Mouse (Mus musculus): ENCODE measurements around the gene Fam129a. TPM values are rescaled to one million over a fixed set of nuclear protein-coding genes. Genes with fewer than 3 reads are reported as not detected.

Gene Fam129a
- total and polyA plus RNA-seq, 3 experiments: 27.8 to 48.3 (median 37.0) TPM

DNA sequence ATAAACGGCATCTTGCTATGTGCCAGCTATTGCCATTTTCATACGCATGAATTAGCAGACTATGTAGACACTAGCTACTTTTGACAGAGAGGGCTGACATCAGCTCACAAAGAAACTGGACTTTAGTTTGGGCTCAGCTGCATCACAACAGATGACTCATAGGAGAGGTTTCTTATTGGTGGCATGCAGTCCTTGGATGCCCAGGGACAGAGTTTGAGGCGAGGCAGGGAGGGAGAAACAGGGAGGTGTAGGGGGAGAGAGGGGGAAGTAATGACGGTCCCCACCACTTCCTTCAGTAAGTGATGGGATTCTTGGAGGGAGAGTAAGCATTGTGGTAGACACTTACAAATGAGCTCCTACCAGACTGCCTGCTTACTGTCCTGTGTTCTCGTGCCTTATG, 118.0 kb downstream of the Fam129a start:
- H3K4me3 ChIP-seq (replicated peaks in 1 of 3; ENCODE audit: low read depth in 2 of 3, low read length in 2 of 3, poor library complexity in 1 of 3): no peak overlapping the region
- H3K4me1 ChIP-seq (ENCODE audit: control insufficient read depth in 1 of 2, insufficient read depth in 2 of 2): peaks cover 15 to 44% of the 10 kb centered on the region in 2 experiments
- H3K9ac ChIP-seq (ENCODE audit: insufficient read depth, low read depth): no peak overlapping the region
- no peak overlapping the region for H3K4me2 ChIP-seq (ENCODE audit: insufficient read depth, low read depth, poor library complexity, severe bottlenecking)
- dilution Hi-C loops (cut with MboI; ENCODE audit: extremely low pct_ligation_motif_present, extremely low pct_unique_long_range_greater_than_20kb, low sequenced_read_pairs): no loop called here
- no peaks in the 10 kb centered on the region for H3K27me3 ChIP-seq (replicated peaks)
- no peaks in the 10 kb centered on the region for H3K79me2 ChIP-seq (replicated peaks; ENCODE audit: control insufficient read depth, extremely low read depth, insufficient read depth, poor library complexity, severe bottlenecking)
- no peak for DNase-seq (ENCODE audit: extremely low read depth)
- H3K27ac ChIP-seq (ENCODE audit: insufficient read depth, low read depth): peak overlapping the region; percentile 21; the same call in 1 of the 2 replicates
- peaks cover 16 to 38% of the 10 kb centered on the region in 2 experiments for H3K36me3 ChIP-seq (replicated peaks in 1 of 2; ENCODE audit: control insufficient read depth in 1 of 2, insufficient read depth in 1 of 2, low read length in 1 of 2)
- no peaks in the 10 kb centered on the region for H3K9me3 ChIP-seq (replicated peaks; ENCODE audit: low read length)
- in situ Hi-C loops (cut with MboI; ENCODE audit: low pct_ligation_motif_present, low pct_unique_long_range_greater_than_20kb, low sequenced_read_pairs): no loop called here
- TF ChIP-seq POLR2A (IDR thresholded peaks at IDR 0.05; ENCODE audit: low read depth, low read length) (no peak), ZMIZ1 (IDR thresholded peaks at IDR 0.05; ENCODE audit: low read depth, low read length) (no peak), RAD21 (IDR thresholded peaks at IDR 0.05; ENCODE audit: low read depth, low read length) (no peak), MYC (IDR thresholded peaks at IDR 0.05; ENCODE audit: low read depth, low read length) (no peak), HCFC1 (IDR thresholded peaks at IDR 0.05; ENCODE audit: low read depth, low read length) (no peak), TCF12 (IDR thresholded peaks at IDR 0.05; ENCODE audit: low read depth, low read length) (no peak), SIN3A (IDR thresholded peaks at IDR 0.05; ENCODE audit: low read length) (no peak), BHLHE40 (IDR thresholded peaks at IDR 0.05; ENCODE audit: low read depth, low read length) (no peak), MAZ (IDR thresholded peaks at IDR 0.05; ENCODE audit: low read depth, low read length) (no peak), POLR2AphosphoS2 (IDR thresholded peaks at IDR 0.05; ENCODE audit: low read depth, low read length) (no peak), GABPA (IDR thresholded peaks at IDR 0.05; ENCODE audit: insufficient replicate concordance, low read depth, low read length) (no peak), E2F4 (IDR thresholded peaks at IDR 0.05; ENCODE audit: insufficient replicate concordance, low read depth, low read length) (no peak)

DNA sequence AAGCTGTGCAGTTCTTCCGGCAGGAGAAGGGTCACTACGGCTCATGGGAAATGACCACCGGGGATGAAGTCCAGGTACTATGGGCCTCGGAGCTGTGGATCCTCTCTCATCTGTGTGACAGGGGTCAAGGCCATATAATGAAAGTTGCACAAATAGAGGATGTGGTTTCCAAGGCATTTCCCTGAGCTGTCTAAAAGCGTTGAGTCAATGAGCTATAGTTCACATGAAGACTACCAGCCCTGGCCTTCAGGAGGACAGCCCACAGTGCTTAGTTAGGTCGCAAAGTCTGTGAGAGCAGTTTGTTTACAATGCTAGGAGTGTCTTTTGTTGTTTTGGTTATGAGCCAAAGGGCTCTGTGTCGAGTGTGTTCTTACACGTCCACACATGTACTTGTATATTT, 118.6 kb downstream of the Fam129a start:
- Histone ChIP-seq H3K27me3 (replicated peaks) (no peaks in the 10 kb centered on the region), H3K36me3 (replicated peaks in 1 of 2; ENCODE audit: control insufficient read depth in 1 of 2, insufficient read depth in 1 of 2, low read length in 1 of 2) (peaks cover 16 to 39% of the 10 kb centered on the region in 2 experiments), H3K9ac (ENCODE audit: insufficient read depth, low read depth) (no peak overlapping the region), H3K4me1 (ENCODE audit: control insufficient read depth in 1 of 2, insufficient read depth in 2 of 2) (peaks cover 15 to 44% of the 10 kb centered on the region in 2 experiments), H3K4me2 (ENCODE audit: insufficient read depth, low read depth, poor library complexity, severe bottlenecking) (no peak overlapping the region), H3K4me3 (replicated peaks in 1 of 3; ENCODE audit: low read depth in 2 of 3, low read length in 2 of 3, poor library complexity in 1 of 3) (no peak overlapping the region), H3K27ac (ENCODE audit: insufficient read depth, low read depth) (no peak overlapping the region), H3K9me3 (replicated peaks; ENCODE audit: low read length) (no peaks in the 10 kb centered on the region), H3K79me2 (replicated peaks; ENCODE audit: control insufficient read depth, extremely low read depth, insufficient read depth, poor library complexity, severe bottlenecking) (no peaks in the 10 kb centered on the region)
- in situ Hi-C loops (cut with MboI; ENCODE audit: low pct_ligation_motif_present, low pct_unique_long_range_greater_than_20kb, low sequenced_read_pairs): no loop called here
- no peak for DNase-seq (ENCODE audit: extremely low read depth)
- dilution Hi-C loops (cut with MboI; ENCODE audit: extremely low pct_ligation_motif_present, extremely low pct_unique_long_range_greater_than_20kb, low sequenced_read_pairs): no loop called here
- TF ChIP-seq CTCF (conservative IDR thresholded peaks at IDR 0.05 in 1 of 2, IDR thresholded peaks at IDR 0.05 in 1 of 2; ENCODE audit: low read depth in 2 of 2, low read length in 2 of 2) (no peak), BHLHE40 (IDR thresholded peaks at IDR 0.05; ENCODE audit: low read depth, low read length) (no peak), MXI1 (IDR thresholded peaks at IDR 0.05; ENCODE audit: low read depth, low read length) (no peak), GABPA (IDR thresholded peaks at IDR 0.05; ENCODE audit: insufficient replicate concordance, low read depth, low read length) (no peak), ZMIZ1 (IDR thresholded peaks at IDR 0.05; ENCODE audit: low read depth, low read length) (no peak), MYC (IDR thresholded peaks at IDR 0.05; ENCODE audit: low read depth, low read length) (no peak), NRF1 (IDR thresholded peaks at IDR 0.05; ENCODE audit: low read depth, low read length) (no peak), TCF12 (IDR thresholded peaks at IDR 0.05; ENCODE audit: low read depth, low read length) (no peak), POLR2AphosphoS2 (IDR thresholded peaks at IDR 0.05; ENCODE audit: low read depth, low read length) (no peak), KAT2A (IDR thresholded peaks at IDR 0.05; ENCODE audit: insufficient replicate concordance, low read length) (no peak), TBP (conservative IDR thresholded peaks at IDR 0.05; ENCODE audit: low read depth, low read length) (no peak), ZC3H11A (IDR thresholded peaks at IDR 0.05; ENCODE audit: low read depth, low read length) (no peak)

Measured in CH12.LX (cell line).